Mouse (Mus musculus) limb, embryonic 13.5 days (tissue): ENCODE measurements around the gene Nudt19. TPM values are rescaled to one million over a fixed set of nuclear protein-coding genes. Genes with fewer than 3 reads are reported as not detected.
"Not testable (repeated sequence)": the region's sequence is repeated elsewhere in the genome, so short reads cannot be mapped to it uniquely, and the experiment has no call there.

Experiments
- ATAC-seq: fragments of 200-750 bp; cut with Nextera tagmentation; 2 replicates; pipeline ENCODE4 v1.8.0; 2017; ENCODE audit warnings: low read depth, moderate number of reproducible peaks, moderate TSS enrichment; ENCODE audit not compliant: low FRiP score
- H3K27ac ChIP-seq: fragments of 300-500 bp; sonication (generic); 2 replicates; pipeline ENCODE4 v1.5.1; 2015; ENCODE audit warnings: inconsistent platforms, mild to moderate bottlenecking, moderate library complexity
- H3K27me3 ChIP-seq: fragments of 300-500 bp; sonication (generic); 2 replicates; pipeline ENCODE4 v1.6.1; 2015; ENCODE audit warnings: mild to moderate bottlenecking, inconsistent platforms
- H3K36me3 ChIP-seq: fragments of 300-500 bp; sonication (generic); 2 replicates; pipeline ENCODE4 v1.6.1; 2015; ENCODE audit warnings: inconsistent platforms, mild to moderate bottlenecking, moderate library complexity
- H3K4me1 ChIP-seq: fragments of 300-500 bp; sonication (generic); 2 replicates; pipeline ENCODE4 v1.6.1; 2015; ENCODE audit warnings: inconsistent platforms
- H3K4me2 ChIP-seq: fragments of 300-500 bp; sonication (generic); replicated peaks from 2 replicates; pipeline ENCODE4 v1.6.1; 2015; ENCODE audit warnings: inconsistent platforms, mild to moderate bottlenecking, moderate library complexity
- H3K4me3 ChIP-seq: fragments of 300-500 bp; sonication (generic); 2 replicates; pipeline ENCODE4 v1.5.1; 2015; ENCODE audit warnings: moderate library complexity, mild to moderate bottlenecking, inconsistent platforms
- H3K9ac ChIP-seq: fragments of 300-500 bp; sonication (generic); 2 replicates; pipeline ENCODE4 v1.6.1; 2015; ENCODE audit warnings: mild to moderate bottlenecking, inconsistent platforms
- H3K9me3 ChIP-seq: fragments of 300-500 bp; sonication (generic); 2 replicates; pipeline ENCODE4 v1.6.1; 2016; ENCODE audit warnings: inconsistent platforms
- WGBS: fragments of 180-500 bp; shearing (Covaris S2); methylation state at CpG from one replicate; pipeline ENCODE4 v1.1.7; 2015; 5-methylcytosine and 5-hydroxymethylcytosine counted together
- polyA plus RNA-seq: library from polyadenylated mRNA; unstranded; fragments of >200 nt; fragmentation: Nextera tagmentation; extraction: Ambion mirVana; gene quantifications from 2 replicates; pipeline ENCODE4 v1.2.1, GENCODE M21; 2015

Nudt19 gene
- polyA plus RNA-seq, 1 experiment from 2014 or later = 42.5 TPM

GRCm38 (mm10) chr7:35535750-35536512, 20.2 kb downstream of the Nudt19 start:
- H3K4me2 ChIP-seq = no peak overlapping the region
- H3K4me1 ChIP-seq = no peaks in the 10 kb centered on the region
- no peaks in the 10 kb centered on the region for H3K36me3 ChIP-seq
- no peaks in the 10 kb centered on the region for H3K27me3 ChIP-seq
- H3K27ac ChIP-seq = no peak overlapping the region
- no peak for ATAC-seq
- WGBS = 74% methylated on average over 12 of the region's 12 CpGs
- no peaks in the 10 kb centered on the region for H3K9me3 ChIP-seq
- H3K4me3 ChIP-seq = no peak overlapping the region
- H3K9ac ChIP-seq = no peak overlapping the region

- H3K4me1 ChIP-seq, H3K9me3 ChIP-seq, H3K4me2 ChIP-seq, ATAC-seq, H3K9ac ChIP-seq, H3K36me3 ChIP-seq, H3K27ac ChIP-seq, H3K27me3 ChIP-seq, H3K4me3 ChIP-seq: not testable (repeated sequence)
- 65% methylated on average over 1 of the region's 1 CpGs for WGBS
These were observed 25.6 kb downstream of the Nudt19 start for GRCm38 (mm10) chr7:35530544-35530943.

GRCm38 (mm10) chr7:35530026-35530425, 26.1 kb downstream of the Nudt19 start:
- Histone ChIP-seq H3K4me1 (no peaks in the 10 kb centered on the region), H3K27me3 (no peaks in the 10 kb centered on the region), H3K36me3 (no peaks in the 10 kb centered on the region), H3K9ac (no peak overlapping the region), H3K4me3 (no peak overlapping the region), H3K4me2 (no peak overlapping the region), H3K9me3 (no peaks in the 10 kb centered on the region), H3K27ac (no peak overlapping the region)
- no peak for ATAC-seq
- WGBS = 73% methylated on average over 3 of the region's 3 CpGs

GRCm38 (mm10) chr7:35526795-35527194, 29.3 kb downstream of the Nudt19 start:
- H3K9me3 ChIP-seq = no peaks in the 10 kb centered on the region
- no peak overlapping the region for H3K4me3 ChIP-seq
- whole genome bisulfite sequencing = 83% methylated on average over 2 of the region's 2 CpGs
- ATAC-seq = no peak
- H3K27me3 ChIP-seq = no peaks in the 10 kb centered on the region
- no peaks in the 10 kb centered on the region for H3K36me3 ChIP-seq
- no peak overlapping the region for H3K4me2 ChIP-seq
- H3K4me1 ChIP-seq = no peaks in the 10 kb centered on the region
- H3K9ac ChIP-seq = no peak overlapping the region
- no peak overlapping the region for H3K27ac ChIP-seq

GRCm38 (mm10) chr7:35501995-35502394, 54.1 kb downstream of the Nudt19 start:
- H3K27ac ChIP-seq = no peak overlapping the region
- WGBS = 11% methylated on average over 4 of the region's 4 CpGs
- 0 out of 2 replicates have a peak, but pooled peaks have one; percentile 73 for ATAC-seq
- no peaks in the 10 kb centered on the region for H3K36me3 ChIP-seq
- no peak overlapping the region for H3K9ac ChIP-seq
- peak overlapping the region; percentile 21; the same call in 1 of the 2 replicates for H3K4me2 ChIP-seq
- peaks cover 5% of the 10 kb centered on the region for H3K4me1 ChIP-seq
- H3K9me3 ChIP-seq = no peaks in the 10 kb centered on the region
- no peaks in the 10 kb centered on the region for H3K27me3 ChIP-seq
- H3K4me3 ChIP-seq = no peak overlapping the region

GRCm38 (mm10) chr7:35497516-35497915, 58.6 kb downstream of the Nudt19 start:
- Histone ChIP-seq H3K36me3 (no peaks in the 10 kb centered on the region), H3K4me2 (no peak overlapping the region), H3K9me3 (no peaks in the 10 kb centered on the region), H3K9ac (no peak overlapping the region), H3K27ac (no peak overlapping the region), H3K4me3 (no peak overlapping the region), H3K27me3 (no peaks in the 10 kb centered on the region), H3K4me1 (peaks cover 5% of the 10 kb centered on the region)
- ATAC-seq = no peak
- WGBS = 92% methylated on average over 2 of the region's 2 CpGs

Other genes with a start within 250 kb of the Nudt19 start
- 20.0 and 20.9 TPM in 2 replicates for gene Gpatch1, start 237.9 kb downstream of the Nudt19 start, polyA plus RNA-seq
- gene Rhpn2, start 222.1 kb downstream of the Nudt19 start, polyA plus RNA-seq = 2.6 and 2.7 TPM in 2 replicates
- 16.7 and 17.3 TPM in 2 replicates for gene Faap24, start 159.5 kb downstream of the Nudt19 start, polyA plus RNA-seq
- gene Cep89, start 159.3 kb downstream of the Nudt19 start, polyA plus RNA-seq = 47.1 and 47.4 TPM in 2 replicates
- gene Slc7a9, start 107.5 kb downstream of the Nudt19 start, polyA plus RNA-seq = 0.28 and 0.33 TPM in 2 replicates
- 0.56 and 0.57 TPM in 2 replicates for gene Tdrd12, start 18.6 kb downstream of the Nudt19 start, polyA plus RNA-seq
- gene Rgs9bp, start 29.3 kb upstream of the Nudt19 start, polyA plus RNA-seq = 0.42 and 0.61 TPM in 2 replicates
- 43.1 and 52.1 TPM in 2 replicates for gene Ankrd27, start 29.9 kb upstream of the Nudt19 start, polyA plus RNA-seq
- gene Pdcd5, start 91.2 kb upstream of the Nudt19 start, polyA plus RNA-seq = 293 and 337 TPM in 2 replicates
- 36.5 and 44.6 TPM in 2 replicates for gene Dpy19l3, start 198.2 kb upstream of the Nudt19 start, polyA plus RNA-seq
- 20.8 and 22.5 TPM in 2 replicates for gene Zfp507, start 246.7 kb upstream of the Nudt19 start, polyA plus RNA-seq